Mouse (Mus musculus) midbrain, embryonic 10.5 days (tissue): ENCODE data around the gene Slc13a4. TPM values are rescaled to one million over a fixed set of nuclear protein-coding genes. Genes with fewer than 3 reads are reported as not detected.
A peak's percentile ranks its signal among the peaks of the same experiment; 100 is the strongest.

ENCODE experiments used
- DNase-seq: peaks from one replicate; pipeline ENCODE4 v3.0.0-alpha.2; 2017; ENCODE audit warnings: low spot score
- H3K27ac ChIP-seq: fragments of 300-500 bp; sonication (generic); replicated peaks from 2 replicates; pipeline ENCODE4 v1.5.1; 2016; ENCODE audit warnings: mild to moderate bottlenecking
- H3K27me3 ChIP-seq: fragments of 300-500 bp; sonication (generic); 2 replicates; pipeline ENCODE4 v1.6.1; 2016; ENCODE audit warnings: low read depth, mild to moderate bottlenecking; ENCODE audit not compliant: poor library complexity, severe bottlenecking
- H3K36me3 ChIP-seq: fragments of 300-500 bp; sonication (generic); 2 replicates; pipeline ENCODE4 v1.6.1; 2016; ENCODE audit warnings: mild to moderate bottlenecking, moderate library complexity
- H3K4me1 ChIP-seq: fragments of 300-500 bp; sonication (generic); 2 replicates; pipeline ENCODE4 v1.6.1; 2016
- H3K4me3 ChIP-seq: fragments of 300-500 bp; sonication (generic); 2 replicates; pipeline ENCODE4 v1.5.1; 2016; ENCODE audit warnings: mild to moderate bottlenecking, moderate library complexity
- H3K9me3 ChIP-seq: fragments of 300-500 bp; sonication (generic); replicated peaks from 2 replicates; pipeline ENCODE4 v1.6.1; 2016; ENCODE audit warnings: mild to moderate bottlenecking
- WGBS: fragments of 180-500 bp; shearing (Covaris S2); methylation state at CpG from one replicate; pipeline ENCODE4 v1.1.7; 2016; 5-methylcytosine and 5-hydroxymethylcytosine counted together
- polyA plus RNA-seq: library from polyadenylated mRNA; unstranded; fragments of >200 nt; fragmentation: Nextera tagmentation; extraction: Ambion mirVana; gene quantifications from 2 replicates; pipeline ENCODE4 v1.2.1, GENCODE M21; 2016

Slc13a4 gene
- polyA plus RNA-seq, 1 experiment from 2014 or later: 0.16 TPM

DNA sequence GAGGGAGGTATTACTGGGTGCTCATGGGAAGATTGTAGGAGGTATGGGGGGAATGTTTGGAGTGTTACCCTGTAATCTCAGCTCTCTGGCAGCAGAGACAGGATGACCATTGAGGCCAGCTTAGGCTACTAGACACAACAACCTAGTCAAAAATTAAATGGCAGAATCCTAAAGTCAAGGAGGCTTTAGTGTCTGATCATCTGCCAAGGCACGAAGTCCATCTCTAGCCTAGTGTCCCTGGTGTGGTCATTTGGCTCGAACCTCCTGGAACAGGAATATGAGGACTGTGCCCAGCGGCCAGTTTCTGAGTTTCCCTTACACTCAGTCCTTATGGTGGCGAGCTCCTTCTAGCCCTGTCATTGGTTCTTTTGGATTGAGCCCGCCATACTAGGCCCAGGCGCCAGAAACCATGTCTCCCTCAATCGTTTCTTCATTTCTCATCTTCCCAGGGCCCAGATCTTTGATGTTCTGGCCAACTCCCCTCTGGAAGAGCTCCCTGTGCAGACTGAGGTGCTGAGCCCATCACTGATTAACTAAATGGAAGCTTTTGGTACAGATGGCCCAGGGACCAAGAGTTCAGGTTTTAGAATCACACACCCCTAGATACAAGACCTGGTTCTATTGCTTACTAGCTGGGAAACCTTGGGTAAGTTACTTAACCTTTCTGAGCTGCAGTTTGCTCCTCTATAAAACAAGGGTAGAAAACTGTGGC lies 10.3 kb downstream of the Slc13a4 start:
- no peaks in the 10 kb centered on the region for H3K9me3 ChIP-seq
- 0 out of 2 replicates have a peak, but pooled peaks cover 5% of the 10 kb centered on the region for H3K4me1 ChIP-seq
- 90% methylated on average over 7 of the region's 7 CpGs for WGBS
- no peak for DNase-seq
- H3K36me3 ChIP-seq: no peaks in the 10 kb centered on the region
- no peak overlapping the region for H3K27ac ChIP-seq
- H3K4me3 ChIP-seq: no peak overlapping the region
- H3K27me3 ChIP-seq: no peaks in the 10 kb centered on the region

DNA sequence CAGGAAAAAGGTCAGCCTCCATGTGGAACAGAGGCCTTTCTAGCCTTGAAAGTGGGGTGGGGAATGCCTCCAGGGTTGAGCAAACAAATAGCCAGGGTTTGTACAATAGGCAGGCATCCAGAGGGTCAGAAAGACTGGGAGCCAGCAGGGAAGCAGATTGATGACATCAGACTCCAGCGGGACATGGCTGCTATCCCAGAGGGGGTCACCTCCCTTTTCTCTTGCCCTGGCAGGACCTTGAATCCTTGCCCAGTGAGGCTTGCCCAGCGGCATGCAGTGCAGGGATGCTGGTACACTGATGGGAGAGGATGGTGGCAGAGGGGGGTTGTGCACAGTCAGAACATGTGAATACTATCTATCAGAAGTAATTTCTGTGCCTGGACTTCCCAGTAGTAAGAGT lies 10.9 kb downstream of the Slc13a4 start:
- DNase-seq: no peak
- 0 out of 2 replicates have a peak, but pooled peaks cover 5% of the 10 kb centered on the region for H3K4me1 ChIP-seq
- H3K9me3 ChIP-seq: no peaks in the 10 kb centered on the region
- 57% methylated on average over 2 of the region's 2 CpGs for WGBS
- H3K27ac ChIP-seq: 0 out of 2 replicates have a peak overlapping the region, but pooled peaks have one; percentile 17
- no peaks in the 10 kb centered on the region for H3K36me3 ChIP-seq
- H3K27me3 ChIP-seq: no peaks in the 10 kb centered on the region
- H3K4me3 ChIP-seq: no peak overlapping the region

DNA sequence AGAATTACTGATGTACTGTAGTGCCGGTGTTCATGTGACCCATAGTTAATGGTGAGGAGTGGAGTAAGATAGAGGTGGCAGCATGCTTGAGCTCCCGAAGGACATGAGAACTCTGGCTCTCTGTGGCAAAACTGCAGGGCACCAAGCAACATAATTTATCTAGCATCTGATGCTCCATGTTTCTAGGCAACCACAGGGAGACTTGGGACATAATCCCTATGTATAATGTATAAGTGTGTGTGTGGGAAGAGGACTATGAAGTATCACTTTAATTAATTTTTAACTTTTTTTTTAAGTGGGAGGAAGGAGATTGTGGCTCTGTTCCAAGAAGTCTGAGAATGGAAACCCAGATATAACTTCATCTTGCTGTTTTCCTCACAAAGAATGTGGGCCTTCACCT lies 13.0 kb downstream of the Slc13a4 start:
- WGBS: 94% methylated on average over 2 of the region's 2 CpGs
- no peak for DNase-seq

DNA sequence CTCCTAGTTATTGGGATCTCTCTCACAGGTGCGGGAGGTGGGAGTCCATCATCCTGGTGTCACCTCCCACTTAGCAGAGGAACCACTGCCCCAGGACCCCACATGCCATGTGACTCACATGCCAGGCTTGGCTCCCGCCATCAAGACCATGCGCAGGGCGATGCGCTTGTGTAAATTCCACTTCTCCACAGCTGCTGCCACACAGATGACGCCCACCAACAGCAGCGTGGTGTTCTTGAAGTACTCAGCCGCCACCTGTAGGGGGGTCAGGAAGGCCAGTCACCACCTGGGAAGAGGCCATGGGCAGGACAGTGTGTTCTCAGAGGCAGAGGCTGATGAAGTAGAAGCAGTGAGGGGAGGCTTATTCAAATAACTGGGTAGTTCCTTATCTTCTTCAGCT lies 18.3 kb downstream of the Slc13a4 start:
- WGBS: 90% methylated on average over 8 of the region's 8 CpGs
- Histone ChIP-seq H3K4me1 (peaks cover 12% of the 10 kb centered on the region), H3K27me3 (no peaks in the 10 kb centered on the region), H3K36me3 (no peaks in the 10 kb centered on the region), H3K4me3 (no peak overlapping the region), H3K27ac (no peak overlapping the region), H3K9me3 (no peaks in the 10 kb centered on the region)
- DNase-seq: no peak

More for the DNA sequence above, 13.0 kb downstream of the Slc13a4 start:
- Histone ChIP-seq H3K4me1 (0 out of 2 replicates have a peak, but pooled peaks cover 5% of the 10 kb centered on the region), H3K27me3 (no peaks in the 10 kb centered on the region), H3K36me3 (no peaks in the 10 kb centered on the region), H3K27ac (no peak overlapping the region), H3K9me3 (no peaks in the 10 kb centered on the region), H3K4me3 (no peak overlapping the region)

DNA sequence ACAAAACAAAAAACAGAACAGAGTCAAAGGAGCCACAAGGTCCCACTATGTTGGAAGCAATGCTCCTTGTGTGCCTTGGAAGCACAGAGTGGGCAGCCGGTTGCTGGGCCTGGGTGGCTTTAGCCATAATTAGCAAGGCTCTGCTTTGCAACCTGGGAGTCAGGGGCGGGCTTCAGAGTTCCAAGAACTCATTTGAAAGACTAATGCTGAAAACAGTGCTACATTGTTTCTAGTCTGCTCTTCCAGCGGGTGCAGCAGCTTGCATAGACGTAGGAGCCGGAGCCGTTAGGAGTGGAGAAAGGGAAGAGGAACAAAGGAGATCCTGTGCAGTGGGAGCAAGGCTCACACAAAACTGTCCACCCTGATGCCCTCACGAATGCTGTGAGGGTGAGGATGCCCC lies 19.0 kb downstream of the Slc13a4 start:
- Histone ChIP-seq H3K27ac (peak overlapping the region; percentile 69), H3K36me3 (no peaks in the 10 kb centered on the region), H3K9me3 (no peaks in the 10 kb centered on the region), H3K4me1 (peaks cover 12% of the 10 kb centered on the region), H3K27me3 (no peaks in the 10 kb centered on the region), H3K4me3 (no peak overlapping the region)
- DNase-seq: no peak
- WGBS: 31% methylated on average over 7 of the region's 7 CpGs

DNA sequence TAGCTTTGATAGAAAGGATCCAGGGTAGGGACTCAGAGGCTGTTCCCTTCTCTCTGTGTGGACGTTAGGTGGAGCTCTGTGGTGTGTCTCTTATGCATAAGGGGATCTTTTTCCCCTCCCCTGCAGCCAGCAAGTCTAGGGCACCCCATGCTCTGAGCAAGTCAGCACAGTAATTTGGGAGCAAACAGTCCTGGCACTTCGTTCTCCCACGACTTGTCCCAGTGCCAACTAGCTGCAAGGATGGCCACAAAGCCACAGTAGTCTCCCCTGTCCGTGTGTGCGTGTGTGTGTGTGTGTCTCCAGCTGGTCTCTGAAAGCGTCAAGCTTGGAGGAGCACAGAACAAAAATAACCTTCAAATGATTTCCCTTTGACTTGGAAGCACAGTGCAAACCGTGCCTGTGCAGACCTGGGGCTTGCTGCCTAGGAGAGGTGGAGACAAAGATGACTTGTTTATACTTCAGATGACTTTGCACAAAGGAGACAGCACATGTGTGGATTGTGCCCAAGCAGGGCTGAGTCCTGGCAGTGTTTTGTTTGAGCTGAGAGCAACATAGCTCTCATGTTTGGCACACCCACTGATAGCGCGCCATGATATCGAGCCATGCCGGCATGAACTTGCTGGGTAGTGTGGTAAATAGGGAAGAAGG lies 19.7 kb downstream of the Slc13a4 start:
- DNase-seq: no peak
- Histone ChIP-seq H3K9me3 (no peaks in the 10 kb centered on the region), H3K27me3 (no peaks in the 10 kb centered on the region), H3K4me3 (no peak overlapping the region), H3K36me3 (no peaks in the 10 kb centered on the region), H3K4me1 (peaks cover 12% of the 10 kb centered on the region), H3K27ac (peak overlapping the region; percentile 69; the same call in 1 of the 2 replicates)
- 82% methylated on average over 11 of the region's 11 CpGs for WGBS

DNA sequence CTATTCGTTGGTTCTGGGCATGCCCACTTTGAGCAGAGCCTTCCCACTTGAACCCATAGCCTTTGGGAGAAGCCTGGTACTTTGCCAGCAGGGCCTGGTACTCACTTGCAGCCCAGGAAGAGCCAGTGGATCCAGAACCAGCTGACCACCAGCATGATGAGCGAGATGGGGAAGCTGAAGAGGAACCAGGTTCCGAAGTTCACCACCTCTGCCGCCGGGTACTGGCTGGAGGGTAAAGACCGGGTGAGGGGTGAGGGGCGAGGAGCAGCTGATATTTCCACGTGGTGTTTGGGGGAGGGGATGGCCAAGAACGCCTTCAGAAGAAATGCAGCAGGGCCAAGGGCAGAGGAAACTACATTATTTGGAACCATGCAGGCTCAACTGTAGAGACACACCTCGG lies 28.6 kb downstream of the Slc13a4 start:
- no peak overlapping the region for H3K4me3 ChIP-seq
- H3K27me3 ChIP-seq: no peaks in the 10 kb centered on the region
- H3K4me1 ChIP-seq: no peaks in the 10 kb centered on the region
- no peak for DNase-seq
- WGBS: 82% methylated on average over 10 of the region's 10 CpGs
- no peak overlapping the region for H3K27ac ChIP-seq
- no peaks in the 10 kb centered on the region for H3K9me3 ChIP-seq
- H3K36me3 ChIP-seq: no peaks in the 10 kb centered on the region

DNA sequence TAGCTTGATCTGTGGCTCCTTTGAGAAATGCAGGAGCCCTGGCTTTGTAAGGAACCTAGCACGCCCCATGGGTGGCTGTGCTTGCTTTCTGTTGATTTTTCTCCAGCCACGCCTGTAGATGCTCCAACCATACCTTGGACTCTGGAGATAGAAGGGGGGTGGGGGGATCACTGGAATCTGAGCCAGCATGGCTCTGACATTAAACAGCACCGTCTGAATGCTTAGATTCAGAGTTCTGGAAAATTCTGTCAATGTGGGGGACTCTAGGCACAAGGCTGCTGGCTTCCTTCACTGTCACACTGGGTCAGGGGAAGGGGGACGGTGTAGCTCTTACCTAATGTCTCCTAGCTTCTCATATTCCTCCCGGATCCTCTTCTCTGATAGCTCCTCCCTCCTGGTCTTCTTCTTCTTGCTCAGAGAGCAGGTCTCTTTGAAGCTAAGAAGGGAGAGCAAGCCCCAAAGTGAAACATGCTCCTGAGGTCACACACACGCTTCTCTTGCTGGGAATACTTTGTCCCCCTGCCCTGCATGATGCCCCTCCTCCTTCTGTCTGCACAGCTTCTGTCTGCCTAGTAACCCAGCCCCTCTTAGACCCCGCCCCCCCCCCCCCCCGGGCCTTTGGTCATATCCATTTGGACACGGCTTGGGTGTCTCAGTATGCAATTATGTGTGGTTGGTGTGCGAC lies 29.9 kb downstream of the Slc13a4 start:
- H3K36me3 ChIP-seq: no peaks in the 10 kb centered on the region
- no peak overlapping the region for H3K27ac ChIP-seq
- no peaks in the 10 kb centered on the region for H3K9me3 ChIP-seq
- no peak overlapping the region for H3K4me3 ChIP-seq
- H3K27me3 ChIP-seq: no peaks in the 10 kb centered on the region
- DNase-seq: no peak
- 69% methylated on average over 10 of the region's 10 CpGs for WGBS
- H3K4me1 ChIP-seq: no peaks in the 10 kb centered on the region

DNA sequence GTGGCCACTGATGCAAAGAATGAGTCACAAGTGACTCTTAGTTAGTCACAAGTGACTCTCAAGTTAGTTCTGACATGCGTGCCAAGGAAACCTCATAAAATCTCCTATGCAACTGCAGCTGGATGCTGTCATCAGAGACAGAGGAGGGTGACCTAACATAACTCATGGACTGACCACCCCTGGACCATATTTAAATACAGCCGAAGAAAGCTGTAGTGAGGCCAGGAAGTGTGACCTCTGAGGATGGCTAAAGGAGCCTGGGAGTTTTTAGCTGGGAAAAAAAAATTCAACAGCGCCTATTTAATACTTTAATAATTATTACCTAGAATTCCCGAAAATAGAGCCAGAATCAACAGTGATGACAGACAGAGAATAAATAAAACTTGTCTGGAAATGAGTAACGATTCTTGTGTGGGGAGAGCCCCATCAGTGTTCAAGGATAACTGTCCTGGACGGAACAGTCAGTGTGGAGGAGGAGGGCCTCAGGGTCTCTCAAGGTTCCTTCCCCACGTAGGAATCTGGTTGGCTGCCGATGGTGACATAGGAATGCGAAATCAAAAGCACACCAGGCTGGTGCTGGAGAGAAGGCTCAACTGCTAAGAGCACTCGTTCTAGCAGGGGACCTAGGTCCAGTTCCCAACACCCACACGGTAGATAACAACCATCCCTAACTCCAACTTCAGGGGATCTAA lies 34.4 kb downstream of the Slc13a4 start:
- Histone ChIP-seq H3K27me3 (no peaks in the 10 kb centered on the region), H3K4me3 (no peak overlapping the region), H3K27ac (no peak overlapping the region), H3K4me1 (no peaks in the 10 kb centered on the region), H3K9me3 (no peaks in the 10 kb centered on the region), H3K36me3 (no peaks in the 10 kb centered on the region)
- 87% methylated on average over 11 of the region's 11 CpGs for WGBS
- DNase-seq: no peak

DNA sequence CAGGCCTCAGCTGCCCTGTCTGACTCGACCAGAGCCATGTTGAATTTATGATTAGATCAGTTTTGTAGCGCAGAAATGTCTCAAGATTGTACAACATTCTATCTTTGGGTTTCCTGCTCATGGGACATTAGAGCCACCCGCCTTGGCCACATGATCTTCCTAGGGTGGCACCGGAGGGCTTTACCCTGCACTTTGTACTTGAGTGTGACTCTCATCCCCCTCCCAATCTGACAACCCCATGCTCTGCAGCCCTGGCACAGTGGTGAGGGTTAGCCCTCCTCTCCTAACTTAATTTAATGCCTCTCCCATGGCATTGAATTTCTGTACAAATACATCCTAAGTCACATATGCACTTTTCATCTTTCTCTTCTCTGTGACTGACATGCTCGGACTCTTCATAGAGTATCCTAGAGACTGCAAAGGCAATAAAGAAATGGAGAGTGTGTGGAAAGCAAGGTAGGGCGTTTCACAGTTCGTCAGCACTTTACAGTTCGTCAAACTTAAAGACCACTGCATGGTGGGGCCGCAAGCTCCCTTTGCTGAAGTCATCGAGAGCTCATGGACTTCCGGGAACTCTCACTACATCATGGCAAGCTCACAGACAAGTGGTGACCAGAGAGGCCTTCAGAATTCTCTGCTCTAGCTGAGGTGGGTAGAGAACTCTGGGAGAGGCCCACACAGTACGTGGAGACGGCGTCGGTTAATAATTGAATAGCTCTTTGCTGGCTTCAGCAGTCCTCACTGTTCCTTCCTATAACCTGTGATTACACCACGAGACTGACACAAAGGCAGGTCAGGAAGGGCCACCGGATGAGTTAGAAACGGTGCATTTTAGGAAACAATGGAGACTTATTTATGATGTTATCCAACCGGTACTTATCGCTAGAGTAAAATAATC lies 35.8 kb downstream of the Slc13a4 start:
- DNase-seq: no peak
- H3K4me3 ChIP-seq: no peak overlapping the region
- H3K27ac ChIP-seq: no peak overlapping the region
- no peaks in the 10 kb centered on the region for H3K27me3 ChIP-seq
- 93% methylated on average over 20 of the region's 20 CpGs for WGBS
- no peaks in the 10 kb centered on the region for H3K36me3 ChIP-seq
- no peaks in the 10 kb centered on the region for H3K9me3 ChIP-seq
- no peaks in the 10 kb centered on the region for H3K4me1 ChIP-seq

DNA sequence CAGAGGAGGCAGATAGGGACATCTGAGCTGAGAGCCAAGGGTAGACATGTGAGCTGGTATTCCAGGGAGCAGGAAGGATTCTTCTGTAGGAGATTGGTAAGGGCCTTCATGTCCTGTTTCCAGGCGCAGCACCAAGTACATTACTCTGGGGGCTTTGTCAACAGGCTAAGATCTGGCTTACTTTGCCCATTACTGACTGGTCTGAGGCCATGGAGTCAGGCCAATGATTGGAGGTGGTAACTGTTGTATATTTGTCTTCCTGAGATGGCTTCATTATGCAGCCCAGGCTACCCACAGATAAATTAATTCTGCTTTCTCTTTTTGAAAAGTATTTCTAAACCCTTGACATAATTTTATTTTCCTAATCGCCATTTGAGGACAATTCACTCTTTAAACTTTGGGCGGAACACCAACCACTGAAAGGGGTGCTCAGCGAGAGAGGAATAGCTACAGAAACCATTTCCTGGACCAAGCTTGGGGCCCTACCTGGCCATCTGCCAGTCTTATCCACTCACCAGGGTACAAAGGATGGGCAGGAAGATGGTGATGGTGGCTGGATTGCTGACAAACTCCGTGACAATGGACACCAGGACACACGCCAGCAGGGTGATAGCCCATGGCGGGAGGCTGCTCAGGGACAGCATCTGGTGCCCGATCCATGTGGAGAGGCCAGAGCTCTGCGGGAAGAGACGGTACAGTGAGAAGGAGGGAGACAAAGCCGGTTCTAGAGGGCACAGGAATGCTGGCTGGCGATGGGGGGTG lies 36.7 kb downstream of the Slc13a4 start:
- H3K4me1 ChIP-seq: no peaks in the 10 kb centered on the region
- no peaks in the 10 kb centered on the region for H3K36me3 ChIP-seq
- no peaks in the 10 kb centered on the region for H3K27me3 ChIP-seq
- H3K9me3 ChIP-seq: no peaks in the 10 kb centered on the region
- no peak overlapping the region for H3K4me3 ChIP-seq
- 91% methylated on average over 12 of the region's 12 CpGs for WGBS
- H3K27ac ChIP-seq: no peak overlapping the region
- no peak for DNase-seq
